19 mouse cellular contexts compared by ENCODE assay signal in genomic region chr2:84875842-84876241, GRCm38 (mm10). TPM values are rescaled to one million over a fixed set of nuclear protein-coding genes. Genes with fewer than 3 reads are reported as not detected.
"Had no signal": no experiment of that assay in that cellular context is flagged by ENCODE, and none has a peak within 500 bp of the region (broad histone marks: within the 10 kb centered on the region; RNA-seq: fewer than 3 reads in every experiment).

No protein-coding gene starts in this region.

- H3K4me3 ChIP-seq: midbrain, embryonic 10.5 days; midbrain, embryonic 12.5 days; neural tube, embryonic 12.5 days had no signal

- DNase-seq: lung, adult 18-20 months; lung, embryonic 14.5 days; lung, postnatal 10 days; lung, postnatal 4 days; midbrain, embryonic 14.5 days; retina, postnatal 1 day; right cerebral cortex, adult 18-20 months; right cerebral cortex, postnatal 25 days; right cerebral cortex, postnatal 4 days; spleen, adult 18-20 months; thymus, adult 18-20 months; thymus, postnatal 14 days; thymus, postnatal 36 days had no signal

- H3K27ac ChIP-seq: midbrain, embryonic 10.5 days; midbrain, embryonic 12.5 days; neural tube, embryonic 12.5 days had no signal

RNA-seq across cellular contexts. Expression of gene Rtn4rl2, which starts 10.7 kb away (rescaled TPM):
- total RNA-seq: megakaryocyte, adult 5-6 weeks; megakaryocyte-erythroid progenitor cell, adult 5-6 weeks; neutrophil, adult 5-6 weeks had no signal

RNA-seq across cellular contexts. Expression of gene Smtnl1, which starts 53.4 kb away (rescaled TPM):
- total RNA-seq: megakaryocyte, adult 5-6 weeks; megakaryocyte-erythroid progenitor cell, adult 5-6 weeks; neutrophil, adult 5-6 weeks had no signal
